Mouse (Mus musculus): Measurements from ENCODE around the gene Micu2. TPM values are rescaled to one million over a fixed set of nuclear protein-coding genes. Genes with fewer than 3 reads are reported as not detected.

Micu2 gene
- polyA plus RNA-seq, 1 experiment from 2014 or later: 46.0 TPM

DNA sequence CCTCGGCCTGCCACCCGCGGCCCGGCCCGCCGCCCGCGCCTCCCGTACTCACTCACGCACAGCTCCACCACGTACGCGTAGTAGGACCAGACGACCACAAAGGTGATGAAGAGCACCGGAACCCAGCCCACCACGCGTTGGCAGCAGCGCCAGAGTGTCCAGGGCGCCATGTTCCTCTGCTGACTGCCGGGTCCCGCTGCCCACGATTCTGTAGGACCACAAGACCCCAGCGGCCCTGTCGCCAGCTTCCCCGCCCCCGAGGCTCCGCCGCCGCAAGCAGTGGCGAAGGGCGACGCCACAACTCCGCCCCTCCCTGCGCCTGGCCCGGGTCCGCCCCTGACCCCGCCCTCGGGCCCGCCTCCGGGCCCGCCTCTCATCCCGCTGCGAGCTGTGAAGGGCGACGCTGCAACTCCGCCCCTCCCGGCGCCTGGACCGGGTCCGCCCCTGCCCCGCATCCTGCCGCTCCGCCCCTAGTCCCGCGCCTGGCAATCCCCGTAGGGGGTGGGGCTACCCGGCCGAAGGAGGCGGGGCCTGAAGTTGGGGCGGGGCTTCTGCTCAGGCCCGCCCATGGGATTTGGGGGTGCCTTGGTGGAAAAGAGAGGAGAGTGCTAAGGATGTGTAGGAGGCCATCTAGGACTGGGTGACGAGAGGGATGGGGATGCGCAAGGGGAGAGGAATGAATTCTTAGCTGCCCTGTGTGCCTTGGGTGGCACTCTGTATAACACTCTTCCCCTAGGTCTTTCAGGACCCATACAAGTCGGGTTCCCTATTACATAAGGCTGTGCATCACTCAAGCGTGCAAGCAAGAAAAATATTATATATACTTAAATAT lies 108.8 kb downstream of the Micu2 start, which contains the start of gene Zdhhc20:
Gene Zdhhc20 (minus strand): TSS at position 266 of the 832 bp plus-strand sequence.
- peak within 1 kb of the TSS; percentile 95 for H3K4me3 ChIP-seq (replicated peaks; ENCODE audit: low read length)
- H3K9ac ChIP-seq: peak within 1 kb of the TSS; percentile 94
- H3K4me1 ChIP-seq (replicated peaks; ENCODE audit: control insufficient read depth, insufficient read depth, low read length): peaks cover 23% of the 10 kb centered on the region
- ATAC-seq (ENCODE audit: low FRiP score) (peak; percentile 96), DNase-seq (ENCODE audit: low spot score) (peak; percentile 95)
- peak within 1 kb of the TSS; percentile 66 for H3K4me2 ChIP-seq (replicated peaks)
- peak within 1 kb of the TSS; percentile 90 for H3K27ac ChIP-seq
- H3K36me3 ChIP-seq (replicated peaks; ENCODE audit: control insufficient read depth, insufficient read depth): no peaks in the 10 kb centered on the region
- H3K9me3 ChIP-seq (ENCODE audit: control insufficient read depth, low read length): no peaks in the 10 kb centered on the region
- no peaks in the 10 kb centered on the region for H3K27me3 ChIP-seq (ENCODE audit: control insufficient read depth, insufficient read depth, low read length)
- WGBS: 4% methylated on average over 59 of the region's 65 CpGs

DNA sequence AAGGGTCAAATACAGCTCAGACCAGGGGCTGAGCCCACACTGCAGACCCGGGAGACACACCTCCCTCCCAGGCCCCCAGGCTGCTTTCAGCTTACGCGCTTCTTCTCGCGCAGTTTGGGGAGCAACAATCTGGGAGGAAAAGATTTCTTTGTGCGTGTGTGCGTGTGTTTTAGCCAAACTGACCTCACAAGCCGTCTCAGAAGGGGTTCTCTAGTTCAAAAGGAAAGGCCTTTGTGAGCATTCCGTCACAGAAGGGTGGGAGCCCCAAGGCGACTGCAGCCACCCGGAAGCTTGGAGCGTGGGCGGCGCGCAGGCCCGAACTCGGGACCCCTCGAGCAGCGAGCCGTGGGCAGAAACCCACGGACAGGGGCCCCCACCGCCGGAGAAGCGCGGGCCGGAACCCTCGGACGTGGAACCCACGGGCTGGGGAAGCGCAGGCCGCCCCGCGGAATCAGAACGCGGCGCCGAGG lies 109.5 kb downstream of the Micu2 start:
- no peaks in the 10 kb centered on the region for H3K36me3 ChIP-seq (replicated peaks; ENCODE audit: control insufficient read depth, insufficient read depth)
- under 1% methylated on average over 37 of the region's 37 CpGs for WGBS
- peak; percentile 52 for ATAC-seq (ENCODE audit: low FRiP score)
- H3K4me1 ChIP-seq (replicated peaks; ENCODE audit: control insufficient read depth, insufficient read depth, low read length): peaks cover 23% of the 10 kb centered on the region
- peak overlapping the region; percentile 66 for H3K4me2 ChIP-seq (replicated peaks)
- peak overlapping the region; percentile 94 for H3K9ac ChIP-seq
- no peaks in the 10 kb centered on the region for H3K27me3 ChIP-seq (ENCODE audit: control insufficient read depth, insufficient read depth, low read length)
- no peaks in the 10 kb centered on the region for H3K9me3 ChIP-seq (ENCODE audit: control insufficient read depth, low read length)
- DNase-seq (ENCODE audit: low spot score): peak; percentile 70
- peak overlapping the region; percentile 90 for H3K27ac ChIP-seq
- H3K4me3 ChIP-seq (replicated peaks; ENCODE audit: low read length): peak overlapping the region; percentile 95

DNA sequence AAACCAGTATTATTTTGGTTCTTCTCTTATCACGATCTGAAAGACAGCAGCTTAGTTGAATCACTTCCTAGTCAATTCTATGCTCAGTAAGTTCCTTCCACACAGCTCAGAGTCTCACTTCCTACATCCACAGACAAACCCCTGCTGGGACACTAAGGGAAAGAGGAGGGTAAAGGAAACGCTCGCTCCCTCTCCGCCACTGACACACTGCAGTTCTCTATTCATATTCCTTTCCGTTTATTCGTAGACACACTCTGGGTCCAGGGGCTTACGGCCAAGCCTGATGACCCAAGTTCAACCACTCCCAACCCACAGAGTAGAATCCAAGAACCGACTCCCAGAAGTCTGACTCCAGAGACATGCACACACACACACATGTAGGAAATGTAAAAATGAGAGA lies 111.9 kb downstream of the Micu2 start:
- Histone ChIP-seq H3K36me3 (replicated peaks; ENCODE audit: control insufficient read depth, insufficient read depth) (no peaks in the 10 kb centered on the region), H3K4me1 (replicated peaks; ENCODE audit: control insufficient read depth, insufficient read depth, low read length) (peaks cover 23% of the 10 kb centered on the region), H3K4me3 (replicated peaks; ENCODE audit: low read length) (no peak overlapping the region), H3K9ac (no peak overlapping the region), H3K27me3 (ENCODE audit: control insufficient read depth, insufficient read depth, low read length) (no peaks in the 10 kb centered on the region), H3K4me2 (replicated peaks) (0 out of 2 replicates have a peak overlapping the region, but pooled peaks have one; percentile 1), H3K9me3 (ENCODE audit: control insufficient read depth, low read length) (no peaks in the 10 kb centered on the region), H3K27ac (no peak overlapping the region)
- DNase-seq (ENCODE audit: low spot score): no peak
- whole genome bisulfite sequencing: 71% methylated on average over 8 of the region's 8 CpGs
- ATAC-seq (ENCODE audit: low FRiP score): no peak

DNA sequence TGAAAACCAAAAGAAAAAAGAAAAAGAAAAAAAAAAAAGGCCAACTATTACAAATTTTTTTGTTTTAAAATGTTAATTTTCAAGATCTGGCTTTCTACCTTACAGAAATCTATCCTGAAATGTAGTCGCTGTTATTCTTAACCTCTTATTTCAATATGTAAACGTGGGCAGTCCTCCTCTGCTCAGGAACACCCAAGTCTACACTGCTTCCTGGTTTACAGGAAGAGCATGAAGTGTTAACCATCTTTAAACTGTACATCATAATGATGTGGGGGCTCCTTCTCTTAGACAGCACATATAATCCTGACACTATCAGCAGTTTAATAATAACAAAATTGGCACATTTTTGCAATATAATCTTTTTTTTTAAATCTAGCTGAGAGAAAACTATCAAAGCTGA lies 113.0 kb downstream of the Micu2 start:
- H3K4me3 ChIP-seq (replicated peaks; ENCODE audit: low read length): no peak overlapping the region
- no peaks in the 10 kb centered on the region for H3K36me3 ChIP-seq (replicated peaks; ENCODE audit: control insufficient read depth, insufficient read depth)
- no peak for DNase-seq (ENCODE audit: low spot score)
- H3K9me3 ChIP-seq (ENCODE audit: control insufficient read depth, low read length): no peaks in the 10 kb centered on the region
- 96% methylated on average over 2 of the region's 2 CpGs for WGBS
- no peak for ATAC-seq (ENCODE audit: low FRiP score)
- peaks cover 23% of the 10 kb centered on the region for H3K4me1 ChIP-seq (replicated peaks; ENCODE audit: control insufficient read depth, insufficient read depth, low read length)
- no peak overlapping the region for H3K27ac ChIP-seq
- H3K9ac ChIP-seq: no peak overlapping the region
- no peak overlapping the region for H3K4me2 ChIP-seq (replicated peaks)
- H3K27me3 ChIP-seq (ENCODE audit: control insufficient read depth, insufficient read depth, low read length): no peaks in the 10 kb centered on the region

DNA sequence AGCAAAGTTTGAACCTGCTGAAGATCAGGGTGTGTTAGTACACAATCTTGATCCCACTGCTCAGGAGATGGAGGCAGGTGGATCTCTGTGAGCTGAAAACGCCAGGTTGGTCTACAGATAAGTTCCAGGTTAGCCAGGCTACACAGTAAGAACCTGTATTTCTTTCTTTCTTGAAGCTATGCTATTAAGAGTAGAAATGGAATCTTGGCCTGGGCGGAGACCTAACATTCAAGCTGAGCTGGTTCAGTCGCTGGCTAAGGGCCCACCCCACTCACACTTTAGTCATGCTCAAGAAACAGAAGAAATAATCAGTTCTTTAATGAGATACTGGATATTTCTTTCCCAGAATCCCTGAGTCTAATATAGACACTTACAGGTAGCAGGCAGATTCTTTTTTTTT lies 115.7 kb downstream of the Micu2 start:
- Histone ChIP-seq H3K4me3 (replicated peaks; ENCODE audit: low read length) (no peak overlapping the region), H3K27me3 (ENCODE audit: control insufficient read depth, insufficient read depth, low read length) (no peaks in the 10 kb centered on the region), H3K27ac (no peak overlapping the region), H3K36me3 (replicated peaks; ENCODE audit: control insufficient read depth, insufficient read depth) (no peaks in the 10 kb centered on the region), H3K9ac (no peak overlapping the region), H3K4me2 (replicated peaks) (no peak overlapping the region), H3K9me3 (ENCODE audit: control insufficient read depth, low read length) (no peaks in the 10 kb centered on the region), H3K4me1 (replicated peaks; ENCODE audit: control insufficient read depth, insufficient read depth, low read length) (peaks cover 15% of the 10 kb centered on the region)
- WGBS: 91% methylated on average over 3 of the region's 3 CpGs
- DNase-seq (ENCODE audit: low spot score): no peak
- no peak for ATAC-seq (ENCODE audit: low FRiP score)

DNA sequence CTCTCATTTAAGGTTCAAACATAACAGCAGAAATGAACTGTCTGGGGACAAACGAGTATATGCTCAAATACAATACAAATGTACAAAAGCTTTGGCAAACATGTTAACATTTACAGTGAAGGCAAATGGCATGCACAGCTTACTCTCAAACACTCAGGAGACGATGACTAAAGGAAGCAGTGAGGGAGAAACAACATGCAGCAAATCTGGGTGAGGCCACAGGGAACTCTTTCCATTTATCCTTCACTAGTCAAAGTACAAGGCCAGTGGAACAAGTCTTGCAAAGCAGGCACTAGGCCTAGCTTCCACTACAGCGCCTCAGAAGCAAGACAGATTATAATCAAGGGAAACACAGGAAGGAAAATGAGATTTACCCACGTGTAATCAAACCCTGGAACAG lies 116.3 kb downstream of the Micu2 start:
- no peak overlapping the region for H3K27ac ChIP-seq
- no peaks in the 10 kb centered on the region for H3K9me3 ChIP-seq (ENCODE audit: control insufficient read depth, low read length)
- no peak overlapping the region for H3K4me3 ChIP-seq (replicated peaks; ENCODE audit: low read length)
- no peak for ATAC-seq (ENCODE audit: low FRiP score)
- H3K27me3 ChIP-seq (ENCODE audit: control insufficient read depth, insufficient read depth, low read length): no peaks in the 10 kb centered on the region
- no peaks in the 10 kb centered on the region for H3K36me3 ChIP-seq (replicated peaks; ENCODE audit: control insufficient read depth, insufficient read depth)
- peaks cover 9% of the 10 kb centered on the region for H3K4me1 ChIP-seq (replicated peaks; ENCODE audit: control insufficient read depth, insufficient read depth, low read length)
- DNase-seq (ENCODE audit: low spot score): no peak
- no peak overlapping the region for H3K4me2 ChIP-seq (replicated peaks)
- 65% methylated on average over 4 of the region's 4 CpGs for WGBS
- H3K9ac ChIP-seq: no peak overlapping the region

DNA sequence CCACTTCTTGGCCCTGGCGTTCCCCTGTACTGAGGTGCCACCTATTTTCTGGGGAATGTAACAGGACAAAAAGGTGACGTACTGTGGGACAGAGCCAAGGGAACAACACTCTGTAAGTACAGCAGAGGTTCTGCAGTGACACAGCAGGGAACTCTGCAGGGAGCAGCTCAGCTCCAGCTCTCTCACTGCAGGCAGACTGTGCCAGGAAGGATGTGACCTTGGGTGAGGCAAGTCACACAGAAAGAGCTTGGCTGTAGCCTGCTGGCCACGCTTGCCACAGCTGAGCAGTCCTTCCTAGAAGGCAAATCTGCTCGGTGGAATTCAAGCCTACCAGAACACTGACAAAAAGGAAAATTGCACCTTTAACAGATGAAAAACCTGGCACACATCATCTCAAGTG lies 117.3 kb downstream of the Micu2 start:
- DNase-seq (ENCODE audit: low spot score) (no peak), ATAC-seq (ENCODE audit: low FRiP score) (no peak)
- Histone ChIP-seq H3K27ac (no peak overlapping the region), H3K36me3 (replicated peaks; ENCODE audit: control insufficient read depth, insufficient read depth) (no peaks in the 10 kb centered on the region), H3K27me3 (ENCODE audit: control insufficient read depth, insufficient read depth, low read length) (no peaks in the 10 kb centered on the region), H3K9me3 (ENCODE audit: control insufficient read depth, low read length) (no peaks in the 10 kb centered on the region), H3K4me2 (replicated peaks) (no peak overlapping the region), H3K4me1 (replicated peaks; ENCODE audit: control insufficient read depth, insufficient read depth, low read length) (peaks cover under 1% of the 10 kb centered on the region), H3K4me3 (replicated peaks; ENCODE audit: low read length) (no peak overlapping the region), H3K9ac (no peak overlapping the region)
- 54% methylated on average over 4 of the region's 4 CpGs for WGBS

DNA sequence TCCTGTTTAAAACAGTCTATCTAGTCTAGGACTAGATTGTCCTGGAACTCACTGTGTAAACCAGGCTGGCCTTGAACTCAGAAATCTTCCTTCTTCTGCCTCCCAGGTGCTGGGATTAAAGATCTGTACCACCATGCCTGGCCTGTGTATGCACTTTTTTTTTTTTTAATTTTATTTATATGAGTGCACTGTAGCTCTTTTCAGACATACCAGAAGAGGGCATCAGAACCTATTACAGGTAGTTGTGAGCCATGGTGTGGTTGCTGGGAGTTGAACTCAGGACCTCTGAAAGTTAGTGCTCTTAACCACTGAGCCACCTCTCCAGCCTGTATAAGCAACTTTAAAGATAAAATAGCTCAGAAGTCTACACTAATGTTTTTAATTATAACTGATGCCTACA lies 118.0 kb downstream of the Micu2 start:
- no peak overlapping the region for H3K4me3 ChIP-seq (replicated peaks; ENCODE audit: low read length)
- H3K9ac ChIP-seq: no peak overlapping the region
- no peaks in the 10 kb centered on the region for H3K36me3 ChIP-seq (replicated peaks; ENCODE audit: control insufficient read depth, insufficient read depth)
- DNase-seq (ENCODE audit: low spot score): no peak
- H3K27ac ChIP-seq: no peak overlapping the region
- no peaks in the 10 kb centered on the region for H3K9me3 ChIP-seq (ENCODE audit: control insufficient read depth, low read length)
- H3K4me2 ChIP-seq (replicated peaks): no peak overlapping the region
- ATAC-seq (ENCODE audit: low FRiP score): no peak
- H3K27me3 ChIP-seq (ENCODE audit: control insufficient read depth, insufficient read depth, low read length): no peaks in the 10 kb centered on the region
- H3K4me1 ChIP-seq (replicated peaks; ENCODE audit: control insufficient read depth, insufficient read depth, low read length): no peaks in the 10 kb centered on the region; the same call in none of the 2 replicates

DNA sequence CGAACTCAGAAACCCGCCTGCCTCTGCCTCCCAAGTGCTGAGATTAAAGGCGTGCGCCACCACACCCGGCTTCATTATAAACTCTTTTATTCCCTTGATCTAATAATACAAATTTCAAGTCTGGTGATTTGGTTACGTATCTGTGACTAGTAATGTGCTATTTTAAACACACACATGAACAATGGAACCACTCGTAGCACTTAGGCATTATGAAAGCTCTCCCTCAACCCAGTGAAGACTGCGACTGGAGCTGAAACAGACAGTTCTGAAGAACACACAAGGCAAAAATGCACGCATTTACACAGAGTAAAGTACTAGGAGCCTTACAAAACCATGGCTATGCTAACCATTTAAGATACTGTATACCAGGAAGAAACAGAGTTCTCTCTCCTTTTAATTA lies 121.1 kb downstream of the Micu2 start:
- no peak overlapping the region for H3K4me3 ChIP-seq (replicated peaks; ENCODE audit: low read length)
- H3K27me3 ChIP-seq (ENCODE audit: control insufficient read depth, insufficient read depth, low read length): no peaks in the 10 kb centered on the region
- H3K4me1 ChIP-seq (replicated peaks; ENCODE audit: control insufficient read depth, insufficient read depth, low read length): no peaks in the 10 kb centered on the region; the same call in none of the 2 replicates
- H3K36me3 ChIP-seq (replicated peaks; ENCODE audit: control insufficient read depth, insufficient read depth): peaks cover 17% of the 10 kb centered on the region
- no peak overlapping the region for H3K27ac ChIP-seq
- no peak overlapping the region for H3K9ac ChIP-seq
- no peak for DNase-seq (ENCODE audit: low spot score)
- H3K4me2 ChIP-seq (replicated peaks): no peak overlapping the region
- no peak for ATAC-seq (ENCODE audit: low FRiP score)
- WGBS: 95% methylated on average over 9 of the region's 9 CpGs
- H3K9me3 ChIP-seq (ENCODE audit: control insufficient read depth, low read length): no peaks in the 10 kb centered on the region

Data from hindbrain, embryonic 14.5 days (tissue).